Mouse (Mus musculus) layer of hippocampus, adult 9-10 months (tissue): ENCODE results near the gene Ccdc186.
"Not testable (repeated sequence)": the region's sequence is repeated elsewhere in the genome, so short reads cannot be mapped to it uniquely, and the experiment has no call there.

Experiments
- DNase-seq: peaks from one replicate; pipeline ENCODE4 v3.0.0; 2022; ENCODE audit warnings: low spot score

Gene Ccdc186

DNA sequence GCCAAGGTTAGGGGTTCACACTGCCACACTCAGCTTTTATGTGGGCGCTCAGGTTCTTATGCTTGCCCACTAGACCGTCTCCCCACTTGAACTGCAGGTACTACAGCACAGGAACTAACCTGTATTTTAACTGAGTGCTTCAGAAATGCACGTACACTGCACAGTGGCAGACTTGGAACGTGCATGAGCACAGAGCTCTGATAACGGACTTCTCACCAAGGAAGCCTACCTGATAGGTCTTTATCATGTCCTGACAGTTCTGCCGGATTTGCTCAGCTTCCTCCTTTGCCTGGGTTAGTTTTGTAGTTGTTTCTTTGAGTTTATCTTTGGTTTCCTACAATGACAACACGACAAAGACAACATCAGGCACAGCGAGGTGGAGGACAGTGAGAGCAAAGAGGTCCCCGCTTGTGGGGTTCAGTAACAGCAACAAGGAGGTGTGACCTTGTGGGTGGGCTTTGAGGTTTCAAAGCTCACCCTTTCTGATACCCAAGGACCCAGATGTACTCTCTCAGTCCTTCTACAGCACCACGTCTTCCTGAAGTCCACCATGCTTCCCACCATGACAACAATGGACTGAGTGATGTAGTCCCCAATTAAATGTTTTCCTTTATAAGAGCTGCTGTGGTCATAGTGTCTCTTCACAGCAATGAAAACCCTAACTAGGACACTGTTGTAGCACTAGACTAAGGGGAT lies 20.2 kb downstream of the Ccdc186 start:
- DNase-seq, result no peak

DNA sequence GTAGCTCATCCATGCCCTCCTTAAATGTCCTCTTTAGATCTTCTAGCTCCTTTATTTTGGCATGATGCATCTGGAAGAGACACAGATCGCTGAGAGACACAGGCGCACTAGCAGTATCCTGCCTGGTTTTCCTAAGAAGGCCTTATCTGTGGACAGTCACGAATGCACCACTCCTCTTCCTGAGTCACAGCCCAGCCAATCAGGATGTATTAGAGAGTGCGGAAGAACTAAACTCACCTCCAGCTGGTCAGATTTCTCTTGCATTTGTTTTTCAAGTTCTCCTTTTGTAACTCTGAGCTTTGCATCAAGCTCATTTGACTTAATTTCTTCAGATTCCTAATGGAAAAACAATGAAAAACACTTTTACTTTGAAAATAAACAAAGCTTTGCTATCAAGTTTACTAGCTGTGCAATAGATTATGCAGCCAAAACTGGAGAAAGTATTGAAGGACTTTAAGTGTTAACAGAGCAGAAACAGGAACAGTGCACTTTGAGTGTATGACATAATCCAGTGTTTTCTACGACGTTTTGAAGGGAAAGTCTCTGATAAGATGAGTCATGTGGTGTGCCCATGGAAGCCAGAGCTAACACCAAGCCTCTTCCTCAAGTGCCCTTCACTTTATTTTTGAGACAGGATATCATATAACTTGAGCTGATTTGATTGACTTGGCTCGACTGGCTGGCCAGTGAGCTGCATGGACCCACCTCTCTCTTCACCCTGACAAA lies 20.9 kb downstream of the Ccdc186 start:
- no peak for DNase-seq

DNA sequence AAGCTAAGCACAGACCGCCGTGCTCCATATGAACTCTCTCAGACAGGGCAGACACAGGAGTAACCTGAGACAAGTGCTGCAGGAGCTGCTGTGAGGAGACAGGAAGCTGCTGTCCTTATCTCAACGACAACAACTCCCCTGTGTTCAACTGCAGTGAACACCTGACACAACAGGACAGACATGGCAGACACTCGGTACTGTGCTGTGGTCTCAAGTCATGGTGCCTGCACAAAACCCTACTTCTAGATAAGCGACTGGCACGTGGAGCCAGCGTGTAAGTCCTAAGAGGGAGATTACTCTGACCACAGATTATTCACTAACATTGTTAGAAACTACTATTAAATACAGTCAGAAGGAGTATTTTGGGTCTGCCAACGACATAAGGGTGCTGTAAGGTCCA lies 21.8 kb downstream of the Ccdc186 start:
- no peak for DNase-seq

DNA sequence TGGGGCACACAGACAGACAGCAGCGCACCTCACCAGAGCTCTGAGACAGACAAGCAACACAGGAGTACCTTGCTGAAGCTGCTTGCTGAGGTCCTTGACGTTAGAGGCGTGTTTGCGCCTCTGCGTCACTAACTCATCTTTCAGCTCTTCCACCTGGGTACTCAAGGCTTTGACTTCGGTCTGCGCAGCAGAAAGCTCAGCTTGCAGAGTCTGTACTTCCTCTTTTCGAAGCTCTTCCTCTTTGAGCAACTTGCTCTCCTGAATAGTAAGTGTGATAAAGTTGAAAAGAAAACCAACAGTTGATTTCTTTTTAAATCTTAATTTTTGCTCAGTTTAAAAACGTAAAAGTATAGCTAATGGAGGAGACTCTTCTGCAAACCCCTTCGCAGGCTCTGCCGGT lies 24.6 kb downstream of the Ccdc186 start:
- no peak for DNase-seq

DNA sequence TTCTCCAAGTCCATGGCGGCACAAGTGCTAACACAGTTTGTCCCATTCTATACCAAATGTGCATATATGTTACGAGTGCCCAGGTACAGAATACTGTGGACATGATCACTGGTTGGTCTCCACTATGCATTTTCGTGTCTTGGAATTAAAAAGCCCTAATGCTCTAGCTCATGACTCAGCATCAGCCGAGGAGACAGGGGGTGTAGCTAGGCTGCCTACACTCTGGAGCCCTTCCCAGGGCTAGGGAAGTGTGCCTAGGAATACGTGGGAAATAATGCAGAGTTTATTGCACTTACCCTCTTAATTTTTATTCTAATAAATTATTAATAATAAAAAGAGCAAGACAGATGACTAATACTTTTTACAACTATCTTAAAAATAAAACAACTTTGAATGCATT lies 33.0 kb downstream of the Ccdc186 start:
- DNase-seq, result no peak

DNA sequence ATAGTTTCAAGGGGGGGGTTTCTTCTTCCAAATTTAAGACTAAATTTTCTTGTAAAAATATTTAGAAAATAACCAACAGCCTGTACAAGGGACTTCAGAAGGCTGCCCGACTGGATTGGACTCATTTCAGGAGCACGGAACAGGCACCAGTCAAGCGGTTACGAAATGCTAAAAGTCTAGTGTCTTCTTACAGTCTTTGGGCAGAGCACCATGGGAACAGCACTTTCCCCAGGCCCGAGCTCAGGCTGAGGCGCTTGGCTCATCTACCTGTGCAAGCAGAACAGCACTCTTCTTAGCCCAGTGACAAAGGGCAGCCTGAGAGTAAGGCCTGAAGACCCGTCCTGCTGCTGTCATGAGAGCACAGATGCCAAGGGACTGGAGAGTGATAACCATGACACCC lies 34.1 kb downstream of the Ccdc186 start:
- no peak for DNase-seq

DNA sequence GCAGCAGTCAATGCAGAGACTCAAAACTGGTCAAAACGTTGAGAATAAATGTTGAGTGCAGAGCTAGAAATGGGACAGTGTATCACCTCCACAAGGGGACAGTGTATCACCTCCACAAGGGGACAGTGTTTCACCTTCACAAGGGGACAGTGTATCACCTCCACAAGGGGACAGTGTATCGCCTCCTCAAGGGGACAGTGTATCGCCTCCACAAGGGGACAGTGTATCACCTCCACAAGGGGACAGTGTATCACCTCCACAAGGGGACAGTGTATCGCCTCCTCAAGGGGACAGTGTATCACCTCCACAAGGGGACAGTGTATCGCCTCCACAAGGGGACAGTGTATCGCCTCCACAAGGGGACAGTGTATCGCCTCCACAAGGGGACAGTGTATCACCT lies 43.5 kb downstream of the Ccdc186 start:
- DNase-seq, result not testable (repeated sequence)

DNA sequence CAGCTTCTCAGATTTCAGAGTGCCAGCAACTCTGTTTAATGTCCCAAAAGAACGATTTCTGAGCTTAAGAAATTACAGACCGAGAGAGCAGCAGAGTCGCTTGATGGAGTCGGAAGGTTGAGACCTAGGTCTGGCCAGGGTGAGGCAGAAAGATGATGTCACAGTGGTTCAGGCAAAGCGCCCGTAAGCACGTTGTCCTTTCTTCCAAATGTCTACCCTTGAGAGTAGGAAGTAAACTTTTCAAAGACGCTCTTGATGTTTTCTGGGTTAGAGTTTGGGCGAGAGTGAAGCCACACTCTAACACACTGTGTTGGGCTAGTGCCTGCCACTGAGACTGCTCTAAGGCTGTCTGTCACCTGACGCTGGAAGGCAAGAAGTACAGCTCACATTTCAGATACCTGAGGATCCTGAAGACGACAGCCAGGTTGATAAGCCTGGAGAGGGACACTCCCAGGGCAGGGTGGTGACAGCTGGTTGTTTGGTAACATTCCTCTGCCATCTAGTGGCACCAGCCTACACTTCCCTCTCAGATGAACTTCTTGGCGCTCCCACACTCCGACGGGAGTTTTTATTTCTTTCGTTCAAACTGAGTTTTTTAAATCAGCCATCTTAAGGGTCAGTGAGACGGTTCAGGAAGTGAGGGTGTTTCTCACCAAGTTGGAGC lies 45.1 kb downstream of the Ccdc186 start:
- DNase-seq, result no peak

DNA sequence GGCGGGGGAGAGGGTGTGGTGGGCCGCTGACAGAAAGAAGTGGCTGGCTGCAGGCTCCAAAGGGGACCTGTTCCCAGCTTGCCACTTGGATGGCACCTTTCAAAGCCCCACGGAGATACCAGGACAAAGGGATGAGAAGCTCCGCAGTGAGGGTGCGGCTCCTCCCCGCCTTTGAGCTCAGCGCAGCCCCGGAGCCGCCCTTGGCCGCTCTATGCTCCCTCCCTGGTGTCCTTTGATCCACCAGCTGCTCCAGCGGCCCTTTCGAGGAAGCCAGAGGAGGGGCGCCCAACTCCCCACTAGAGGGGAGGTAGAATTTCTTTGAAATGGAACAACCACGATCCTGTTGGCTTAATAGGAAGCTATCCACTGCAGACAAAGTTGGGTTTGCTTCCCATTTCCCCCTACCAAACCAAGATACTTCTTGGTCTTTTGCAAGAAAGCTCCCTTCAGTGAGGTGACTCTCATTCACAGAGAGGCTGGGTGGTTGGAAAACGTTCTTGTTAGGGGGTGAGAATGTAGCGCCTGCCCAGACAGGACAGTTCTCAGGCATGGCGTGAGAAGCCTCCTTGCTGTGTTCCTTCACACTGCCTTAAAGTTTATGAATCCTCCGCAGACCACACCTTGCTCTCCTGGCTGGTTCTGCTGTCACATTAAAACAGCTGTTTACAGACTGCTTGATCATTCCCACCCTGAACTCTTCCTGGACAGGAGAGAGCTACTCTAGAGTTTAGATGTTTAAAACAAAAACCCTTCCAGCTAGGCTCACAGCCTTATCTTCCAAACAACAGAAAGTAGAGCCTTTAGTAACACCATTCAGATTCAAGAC lies 45.9 kb downstream of the Ccdc186 start:
- DNase-seq, result no peak

DNA sequence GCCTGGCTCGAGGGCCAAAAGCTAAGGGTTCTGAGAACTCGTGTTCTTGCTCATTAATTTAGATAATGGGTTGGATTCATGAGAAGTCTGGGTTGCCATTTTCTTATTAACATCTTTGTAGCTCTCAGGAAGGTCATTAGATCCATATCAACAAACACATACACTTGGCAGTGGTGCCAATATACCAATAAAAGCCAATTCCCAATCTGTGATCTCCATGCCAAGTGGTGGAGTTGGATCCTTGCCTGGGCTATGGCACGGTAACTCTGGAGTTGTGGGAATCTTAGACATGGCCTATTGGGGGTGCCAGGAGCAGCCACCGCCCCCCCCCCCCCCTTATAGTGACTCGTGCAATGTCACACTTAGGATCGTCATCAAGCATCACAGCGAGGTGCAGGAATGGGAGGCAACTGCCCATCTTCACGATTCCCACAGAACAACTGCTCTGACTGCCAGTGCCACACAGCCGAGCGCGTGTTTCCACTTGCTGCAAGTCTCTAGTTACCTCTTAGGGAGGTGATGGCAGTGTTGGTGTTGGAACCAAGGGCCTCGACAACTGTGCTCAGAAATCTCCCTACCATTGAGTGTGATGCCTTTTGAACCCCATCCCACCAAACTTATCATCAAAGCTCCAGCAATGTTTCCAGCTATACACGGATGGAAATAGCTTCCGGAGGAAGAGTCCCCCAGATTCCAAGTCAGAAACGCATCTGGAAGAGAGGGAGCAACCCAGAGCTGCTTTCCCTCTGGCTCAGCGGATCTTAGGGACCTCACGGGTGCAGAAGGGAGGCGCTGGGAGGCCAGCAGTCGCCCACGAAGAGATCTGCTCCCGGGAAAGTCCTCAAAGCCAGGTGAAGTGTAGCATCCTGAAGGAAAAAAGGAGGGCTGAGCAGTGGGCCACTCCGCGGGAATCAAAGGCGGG lies 46.8 kb downstream of the Ccdc186 start:
- no peak for DNase-seq

DNA sequence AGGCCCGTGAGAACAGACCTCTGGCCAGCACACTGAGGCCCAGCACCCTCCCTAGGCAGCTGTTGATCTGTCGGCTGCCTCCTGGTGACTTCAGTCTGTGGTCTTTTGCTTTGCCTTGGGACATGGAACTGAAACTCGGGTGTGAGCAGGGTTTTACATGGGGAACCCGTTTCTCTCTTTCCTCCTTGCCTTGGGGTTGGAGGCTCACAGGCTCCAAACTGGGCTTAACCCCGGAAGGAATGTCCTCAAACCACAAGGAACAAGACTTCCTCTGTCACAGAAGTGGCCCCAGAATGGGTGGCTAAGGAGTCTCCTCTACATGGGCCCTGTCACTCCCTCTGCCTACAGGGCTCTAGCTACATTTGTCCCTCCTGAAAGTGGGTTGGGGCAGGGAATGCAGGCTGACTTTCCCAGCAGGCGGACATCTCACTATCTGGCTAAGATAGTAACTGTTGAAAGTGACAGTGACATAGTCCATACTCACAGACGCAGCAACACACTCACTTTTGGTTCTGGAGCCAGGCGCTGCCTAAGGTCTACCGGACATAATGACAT lies 47.5 kb downstream of the Ccdc186 start:
- DNase-seq, result no peak

DNA sequence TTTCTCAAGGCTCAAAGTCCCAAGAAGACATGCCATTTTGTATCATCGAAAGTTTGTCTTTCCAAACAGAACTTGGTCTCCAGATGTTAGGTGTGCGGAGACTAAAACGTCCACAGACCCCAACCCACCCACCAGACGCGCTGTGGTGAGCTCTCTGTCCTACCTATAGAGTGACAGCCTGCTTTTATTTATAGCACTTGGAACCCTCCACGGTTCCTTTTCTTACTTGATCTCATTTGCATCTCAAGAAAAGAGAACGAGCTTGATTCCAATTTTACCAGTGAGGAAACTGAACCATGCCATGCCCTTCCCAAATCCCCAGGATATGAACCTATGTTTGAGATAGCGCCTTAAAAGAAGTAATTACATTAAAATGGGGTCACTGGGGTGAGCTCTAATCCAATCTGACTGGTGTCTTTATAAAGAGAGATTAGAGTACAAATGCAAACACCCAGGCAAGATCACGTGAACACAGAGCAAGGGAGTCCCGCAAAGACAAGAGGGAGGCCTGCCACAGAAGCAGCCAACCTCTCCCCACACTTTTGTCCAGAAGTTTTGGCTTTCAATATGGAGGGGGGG lies 48.5 kb downstream of the Ccdc186 start:
- DNase-seq, result no peak

DNA sequence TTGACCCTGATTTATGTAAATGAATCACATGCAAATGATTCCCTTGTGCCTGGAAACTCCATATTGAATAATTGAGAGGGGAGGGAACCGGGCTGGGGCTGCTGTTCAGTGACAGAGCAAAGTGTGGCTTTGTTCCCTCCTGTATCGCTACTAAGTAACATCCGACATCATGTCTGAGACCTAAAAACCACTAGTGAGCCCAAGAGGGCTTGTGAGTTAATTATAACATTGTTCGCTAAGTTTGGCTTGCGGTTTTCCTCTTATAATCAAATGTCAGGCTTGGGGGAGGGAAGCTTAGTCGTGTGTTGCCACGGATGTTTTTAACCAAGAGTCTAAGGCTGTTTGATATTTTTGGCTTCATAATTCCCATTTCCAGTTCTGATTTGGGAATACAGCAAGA lies 49.8 kb downstream of the Ccdc186 start:
- DNase-seq, result no peak

DNA sequence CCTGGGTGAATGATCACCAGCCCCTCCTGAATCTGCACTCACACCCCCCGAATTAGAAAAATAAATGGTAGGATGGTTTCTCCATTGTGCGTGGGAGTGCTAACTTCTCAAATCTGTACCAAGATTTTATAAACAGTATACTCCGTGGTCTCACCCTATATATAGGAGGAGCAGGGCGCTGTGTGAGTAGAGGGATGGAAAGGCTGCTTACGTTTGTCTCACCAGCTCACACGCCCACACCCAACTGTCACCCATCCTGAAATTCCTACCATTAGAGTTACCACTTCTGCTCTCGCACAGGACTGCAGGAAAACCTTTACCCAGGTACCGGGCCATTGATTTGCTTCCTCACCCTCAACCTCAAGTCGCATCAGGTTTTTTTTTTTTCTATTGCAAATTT lies 53.0 kb downstream of the Ccdc186 start:
- DNase-seq, result no peak

DNA sequence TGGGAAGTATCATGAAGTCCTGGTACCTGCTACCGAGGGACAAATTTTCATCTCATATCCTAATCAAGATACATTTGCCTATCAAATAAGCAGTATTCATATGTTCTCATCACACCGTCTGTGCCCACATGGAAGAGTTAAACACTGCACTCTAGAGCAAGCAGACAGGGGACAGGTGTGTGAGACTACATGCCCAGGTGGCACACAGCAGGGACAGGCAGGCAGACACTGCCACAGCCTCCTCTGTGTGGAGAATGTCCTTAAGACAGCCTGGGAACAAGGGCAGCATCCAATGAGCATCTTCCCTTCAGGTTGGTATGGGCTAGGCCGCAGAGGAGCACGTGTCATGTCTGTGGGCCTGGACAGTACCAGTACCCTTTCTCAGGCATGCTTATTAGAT lies 59.3 kb downstream of the Ccdc186 start:
- DNase-seq, result no peak

DNA sequence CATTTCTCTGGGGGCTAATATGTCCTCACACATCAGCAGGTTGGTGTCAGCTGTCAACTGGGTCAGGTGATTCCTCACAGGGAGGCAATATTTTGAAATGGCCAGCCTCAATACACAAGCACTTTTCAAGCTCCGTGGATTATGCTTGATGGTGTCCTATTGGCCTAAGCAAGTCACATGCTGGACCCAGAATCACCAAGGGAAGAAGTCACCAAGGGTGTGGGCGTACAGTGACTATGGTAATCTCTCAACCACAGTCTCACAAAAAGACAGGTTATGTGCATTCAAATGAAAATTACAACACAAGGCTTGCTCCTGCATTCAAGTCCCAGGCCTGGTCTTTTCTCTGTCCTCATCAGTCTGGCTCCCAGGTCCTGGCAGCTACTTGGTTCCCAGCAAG lies 60.3 kb downstream of the Ccdc186 start:
- DNase-seq, result no peak

DNA sequence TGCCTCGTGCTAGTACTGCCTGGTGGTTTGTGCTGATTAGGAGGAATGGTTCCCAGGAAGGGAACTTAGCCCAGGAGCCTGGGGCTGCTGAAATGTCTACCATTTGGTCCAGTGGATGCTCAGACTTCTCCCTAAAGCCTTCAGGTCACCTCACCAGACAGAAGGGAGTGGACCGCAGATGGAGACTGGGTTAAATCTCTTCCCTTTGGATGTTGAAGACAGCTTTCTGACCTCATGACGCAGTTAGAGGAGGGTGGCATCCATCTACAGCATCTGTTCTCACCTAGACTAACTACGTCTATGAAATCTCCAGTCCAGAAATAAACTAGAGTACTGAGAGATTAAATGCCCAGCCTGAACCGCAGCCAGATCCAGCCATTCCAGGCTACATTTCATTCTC lies 60.9 kb downstream of the Ccdc186 start:
- DNase-seq, result no peak

DNA sequence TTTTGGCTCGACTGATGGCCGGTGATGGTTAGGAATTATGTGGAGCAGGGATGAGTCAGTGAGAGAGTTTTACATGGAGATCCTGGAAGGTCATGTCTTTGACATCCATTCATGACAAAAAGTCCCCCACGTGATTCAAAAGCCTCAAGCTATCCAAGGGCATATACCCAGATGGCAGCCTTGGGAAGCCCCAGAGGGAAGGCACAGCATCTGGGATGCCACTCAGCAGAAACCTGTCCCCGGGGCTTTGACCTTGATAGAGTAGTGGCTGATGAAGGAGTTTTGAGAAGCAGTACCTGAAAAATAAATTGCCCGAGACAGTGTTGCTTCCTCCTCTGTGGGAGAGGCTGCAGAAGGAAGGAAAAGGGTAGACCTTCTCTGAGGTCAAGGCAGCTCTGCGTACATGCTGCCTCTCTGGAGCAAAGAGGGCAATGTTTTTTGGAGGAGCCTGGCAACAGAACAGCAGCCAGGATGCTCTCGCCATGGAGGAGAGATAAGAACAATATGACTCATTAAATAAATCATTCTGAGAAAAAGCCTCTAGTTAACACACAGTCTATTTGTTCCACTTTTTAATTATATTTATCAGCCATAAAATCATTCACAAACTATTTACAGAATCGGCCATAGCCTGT lies 61.6 kb downstream of the Ccdc186 start:
- DNase-seq, result no peak

DNA sequence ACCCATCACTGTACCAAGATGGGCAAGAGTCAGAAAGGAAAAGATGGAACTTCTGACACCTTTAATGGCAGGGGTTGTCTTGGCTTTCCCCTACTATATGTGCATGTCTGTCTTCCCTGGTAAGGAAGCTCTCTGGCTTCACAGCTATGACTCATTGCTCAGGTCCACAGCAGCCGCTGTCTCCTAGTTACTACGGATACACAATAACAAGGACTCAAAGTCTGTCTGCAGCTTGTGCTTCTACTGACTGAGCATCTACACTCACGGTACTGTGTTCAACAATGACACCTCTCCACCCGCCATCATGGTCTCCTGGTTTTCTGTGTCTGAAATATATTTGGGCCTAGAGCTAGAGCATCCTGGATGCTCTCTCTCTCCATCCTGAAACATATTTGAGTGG lies 62.2 kb downstream of the Ccdc186 start:
- DNase-seq, result no peak

DNA sequence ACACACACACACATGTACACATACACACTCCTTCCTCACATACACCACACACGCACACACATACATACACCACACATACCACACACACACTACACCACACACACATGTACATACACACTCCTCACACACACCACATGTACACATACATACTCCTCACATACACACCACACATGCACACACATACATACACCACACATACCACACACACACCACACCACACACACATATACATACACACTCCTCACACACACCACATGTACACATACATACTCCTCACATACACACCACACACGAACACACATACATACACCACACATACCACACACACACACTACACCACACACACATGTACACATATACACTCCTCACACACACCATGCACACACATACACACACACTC lies 63.7 kb downstream of the Ccdc186 start:
- no peak for DNase-seq
